Mouse (Mus musculus) brown adipose tissue, adult 24 weeks (tissue): ENCODE data around the gene Fbln7. TPM values are rescaled to one million over a fixed set of nuclear protein-coding genes. Genes with fewer than 3 reads are reported as not detected.
A peak's percentile ranks its signal among the peaks of the same experiment; 100 is the strongest.

ENCODE experiments used
- H3K27ac ChIP-seq: fragments of 200-500 bp; replicated peaks from 2 replicates; pipeline ENCODE4 v1.5.1; 2012; ENCODE audit warnings: low read depth, mild to moderate bottlenecking, low read length
- H3K4me1 ChIP-seq: fragments of 200-500 bp; 2 replicates; pipeline ENCODE4 v1.6.1; 2012; ENCODE audit warnings: low read length, mixed read lengths; ENCODE audit not compliant: control insufficient read depth, insufficient read depth, insufficient read length
- H3K4me3 ChIP-seq: fragments of 200-500 bp; 2 replicates; pipeline ENCODE4 v1.5.1; 2012; ENCODE audit warnings: low read depth, mild to moderate bottlenecking, low read length, moderate library complexity; ENCODE audit not compliant: insufficient read depth
- polyA plus RNA-seq: library from polyadenylated mRNA; stranded (reverse); fragments of >200 nt; gene quantifications from 2 replicates; pipeline ENCODE4 v1.2.4, GENCODE M21; 2012; ENCODE audit not compliant: missing spikeins, insufficient read depth, insufficient read length

Fbln7 gene
- polyA plus RNA-seq, 1 experiment: 1.7 TPM

DNA sequence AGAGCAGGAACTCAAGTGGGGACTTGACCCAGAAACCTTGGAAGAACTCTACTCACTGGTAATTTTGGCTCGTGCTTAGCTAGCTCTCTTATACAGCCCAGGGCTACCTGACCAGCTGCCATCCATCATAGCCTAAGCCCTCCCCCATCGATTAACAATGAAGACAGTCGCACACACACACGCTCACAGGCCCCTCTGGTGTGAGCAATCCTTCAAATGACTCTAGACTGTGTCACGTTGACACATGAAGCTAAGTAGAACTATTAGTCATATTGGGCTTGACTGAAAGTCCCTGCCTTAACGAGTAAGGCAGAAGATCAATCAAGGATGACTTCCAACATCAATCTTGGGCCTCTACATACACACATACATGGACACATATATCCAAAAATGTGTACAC is 40.1 kb downstream of the Fbln7 start:
- Histone ChIP-seq H3K4me1 (no peaks in the 10 kb centered on the region), H3K4me3 (no peak overlapping the region), H3K27ac (no peak overlapping the region)

DNA sequence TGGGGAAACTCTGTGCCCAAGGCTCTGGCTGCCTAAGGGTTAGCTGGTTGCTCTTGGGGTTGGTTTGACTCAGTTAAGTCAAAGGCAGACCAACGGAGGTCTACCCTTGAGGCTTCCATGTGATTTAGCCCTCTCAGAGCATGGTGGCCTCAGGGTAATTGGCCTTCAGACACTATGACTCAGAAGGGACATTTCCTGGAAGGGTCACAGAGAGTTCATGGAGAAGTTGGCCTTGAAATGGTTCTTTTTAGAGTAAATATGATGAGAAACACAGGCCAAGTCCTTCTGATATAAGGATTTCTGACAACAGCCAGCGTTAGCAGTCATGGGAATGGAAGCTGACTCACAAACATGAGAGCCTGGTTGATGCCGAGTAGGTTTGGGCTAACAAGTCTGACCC is 40.9 kb downstream of the Fbln7 start:
- Histone ChIP-seq H3K27ac (no peak overlapping the region), H3K4me1 (no peaks in the 10 kb centered on the region), H3K4me3 (no peak overlapping the region)

DNA sequence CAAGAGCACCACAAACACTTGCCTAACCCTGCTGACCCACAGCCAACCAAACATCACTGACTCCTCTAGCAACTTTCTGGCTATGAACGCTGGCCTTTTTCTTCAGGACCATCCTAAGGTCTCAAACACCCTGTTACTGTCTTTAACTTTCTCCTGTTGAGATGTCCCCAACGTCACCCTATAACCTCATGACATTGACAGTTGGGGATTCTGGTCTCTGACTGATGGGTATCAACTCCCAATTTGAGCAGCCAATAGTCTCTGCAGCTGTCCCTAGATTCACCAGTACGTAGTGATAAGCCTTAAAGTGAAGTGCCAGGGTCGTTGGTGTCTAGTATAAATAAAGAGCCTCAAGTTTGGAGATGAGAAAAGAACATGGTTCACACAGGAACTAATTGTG is 52.2 kb downstream of the Fbln7 start:
- no peaks in the 10 kb centered on the region for H3K4me1 ChIP-seq
- no peak overlapping the region for H3K4me3 ChIP-seq
- no peak overlapping the region for H3K27ac ChIP-seq

DNA sequence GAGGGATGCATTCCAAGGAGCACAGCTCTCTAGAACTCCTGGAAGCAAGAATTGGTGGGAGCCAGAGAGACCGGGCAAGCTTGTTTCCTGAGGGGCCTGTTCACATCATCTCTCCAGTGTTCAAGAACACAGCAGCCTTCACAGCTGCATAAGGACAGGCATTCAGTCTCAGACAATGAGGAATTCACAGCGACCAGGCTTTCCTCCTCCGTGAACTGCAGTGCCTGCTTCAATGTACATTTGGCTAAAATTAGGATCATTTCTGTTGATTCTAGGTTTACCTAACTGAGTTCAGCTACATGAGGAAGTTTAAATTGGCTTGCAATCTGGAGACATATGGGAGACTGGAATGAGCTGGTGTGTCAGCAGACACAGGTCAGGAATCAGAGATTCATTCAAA is 53.7 kb downstream of the Fbln7 start:
- Histone ChIP-seq H3K4me1 (no peaks in the 10 kb centered on the region), H3K27ac (no peak overlapping the region), H3K4me3 (no peak overlapping the region)

DNA sequence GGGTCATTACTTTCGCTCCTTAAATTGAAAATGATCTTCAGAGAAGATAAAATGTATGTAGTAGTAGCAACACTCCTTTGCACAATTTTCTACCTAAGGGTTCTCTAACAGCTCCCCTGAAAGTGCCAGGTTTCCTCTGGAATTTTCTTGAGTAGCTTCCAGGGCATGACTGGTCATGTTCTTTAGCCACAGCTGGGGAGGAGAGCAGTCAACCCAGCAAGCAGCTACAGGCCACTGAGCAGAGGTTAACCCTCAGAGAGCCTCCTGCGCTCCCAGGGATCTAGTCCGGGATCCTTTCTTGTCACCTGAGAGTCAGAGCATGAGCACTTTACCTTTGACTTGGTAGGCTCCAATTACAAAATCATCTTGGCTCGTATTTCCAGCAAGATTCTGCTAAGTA is 62.0 kb downstream of the Fbln7 start:
- no peak overlapping the region for H3K27ac ChIP-seq
- H3K4me3 ChIP-seq: no peak overlapping the region
- no peaks in the 10 kb centered on the region for H3K4me1 ChIP-seq

DNA sequence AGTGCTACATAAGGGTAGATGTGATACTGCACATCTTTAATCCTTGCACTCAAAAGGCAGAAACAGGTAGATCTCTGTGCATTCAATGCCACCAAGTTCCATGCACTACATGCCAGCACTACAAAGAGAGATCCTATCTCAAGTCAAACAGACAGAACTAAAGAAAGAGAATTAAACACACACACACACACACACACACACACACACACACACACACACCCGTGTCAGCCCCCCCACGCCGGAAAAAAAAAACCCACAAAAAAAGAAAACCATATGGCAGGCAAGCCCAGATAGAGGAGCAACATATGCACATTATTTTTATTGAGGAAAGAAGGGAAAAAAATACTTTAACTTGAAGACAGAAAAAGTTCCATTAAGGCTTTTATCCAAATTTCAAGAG is 65.7 kb downstream of the Fbln7 start:
- no peak overlapping the region for H3K27ac ChIP-seq
- H3K4me1 ChIP-seq: no peaks in the 10 kb centered on the region
- no peak overlapping the region for H3K4me3 ChIP-seq

DNA sequence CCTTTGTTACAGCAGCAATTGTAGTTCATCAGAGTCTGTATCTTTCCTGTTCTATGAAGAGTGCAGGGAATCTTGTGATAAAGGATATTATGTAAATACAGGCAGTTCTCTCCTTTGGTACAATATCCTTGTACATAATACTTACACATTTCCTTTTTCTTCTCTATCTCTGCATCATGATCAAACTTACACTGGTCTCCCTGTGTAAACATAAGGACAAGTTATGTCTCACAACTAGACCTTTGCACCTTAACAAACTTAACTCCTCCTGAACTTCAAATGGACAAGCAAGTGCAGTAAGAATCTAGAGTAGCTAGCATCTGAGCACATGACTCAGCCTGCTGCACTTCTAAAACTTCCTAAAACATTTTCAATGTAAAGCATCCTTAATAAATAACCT is 67.9 kb downstream of the Fbln7 start:
- Histone ChIP-seq H3K4me1 (no peaks in the 10 kb centered on the region), H3K4me3 (no peak overlapping the region), H3K27ac (no peak overlapping the region)

DNA sequence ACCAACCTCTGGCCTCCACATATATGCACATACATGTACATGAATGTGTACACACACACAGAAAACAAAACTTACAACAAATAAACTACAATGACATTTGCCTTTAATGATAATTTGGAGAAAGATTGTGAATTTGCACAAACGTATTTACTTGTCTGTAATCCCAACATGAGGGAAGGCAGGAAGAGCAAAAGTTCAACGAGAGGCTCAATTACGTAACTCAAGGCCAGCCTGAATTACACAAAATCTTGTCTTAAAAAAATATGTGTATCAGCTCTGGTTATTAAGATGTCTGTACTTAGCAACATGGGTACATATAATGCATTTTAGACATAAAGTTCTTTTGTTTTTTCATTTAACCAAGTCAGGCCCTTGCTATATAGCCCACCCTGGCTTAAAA is 73.5 kb downstream of the Fbln7 start:
- Histone ChIP-seq H3K27ac (no peak overlapping the region), H3K4me1 (no peaks in the 10 kb centered on the region), H3K4me3 (no peak overlapping the region)

DNA sequence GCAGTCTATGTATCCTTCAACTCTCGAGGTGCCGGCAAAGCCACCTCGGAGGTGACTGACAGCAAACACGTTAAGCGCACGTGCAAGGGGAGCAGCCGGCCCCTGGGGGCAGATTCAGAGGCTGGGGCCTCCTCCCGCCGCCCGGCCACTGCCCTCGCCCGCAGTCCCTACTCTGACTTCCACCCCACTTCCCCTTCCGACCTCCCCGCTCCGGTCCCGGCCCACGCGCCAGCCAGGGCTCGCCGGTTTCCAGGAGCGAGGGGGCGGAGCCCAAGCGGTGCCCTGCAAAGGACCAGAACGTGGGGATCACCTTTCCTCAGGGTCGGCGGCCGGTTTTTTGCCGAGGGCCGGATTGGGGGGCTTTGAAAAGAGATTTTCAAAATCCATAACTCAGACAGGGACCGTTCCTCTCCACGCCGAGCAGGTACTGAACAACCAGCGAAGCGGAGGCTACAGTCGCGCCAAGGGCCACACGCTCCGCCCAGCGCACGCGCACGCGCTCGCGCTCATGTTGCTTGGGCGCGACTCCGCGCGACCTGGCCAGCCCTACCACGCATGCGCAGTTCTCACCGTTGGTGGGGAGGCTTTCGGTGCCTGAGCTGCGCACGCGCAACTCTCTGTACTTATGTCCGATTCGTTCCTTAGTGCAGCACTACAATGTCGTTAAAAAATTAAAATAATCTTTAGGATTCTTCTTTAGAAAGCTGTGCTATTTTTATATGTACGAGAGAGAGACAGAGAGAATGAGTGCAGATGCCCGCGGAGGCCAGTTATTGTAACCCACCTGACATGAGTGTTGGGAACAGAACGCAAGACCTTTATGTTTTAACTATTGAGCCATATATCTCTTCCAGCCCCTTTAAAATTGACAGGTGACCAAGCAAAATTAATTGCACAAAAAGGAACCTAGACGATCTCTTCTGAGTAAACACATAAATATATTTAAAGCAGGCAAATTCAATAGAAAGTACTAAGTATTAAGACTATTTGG is 81.1 kb downstream of the Fbln7 start, which contains the start of gene Zc3h8:
Gene Zc3h8, minus strand, starts transcription at position 540 of the 991 bp plus-strand sequence.
- Histone ChIP-seq H3K4me1 (no peaks in the 10 kb centered on the region), H3K4me3 (peak within 1 kb of the TSS; percentile 70), H3K27ac (peak within 1 kb of the TSS; percentile 52)

Other genes starting within 250 kb of the Fbln7 start
- gene Anapc1, start 175.6 kb upstream of the Fbln7 start, polyA plus RNA-seq: 17.7 and 22.3 TPM in 2 replicates
- gene Mertk, start 164.0 kb upstream of the Fbln7 start, polyA plus RNA-seq: 2.4 and 3.0 TPM in 2 replicates
- gene Tmem87b, start 44.9 kb upstream of the Fbln7 start, polyA plus RNA-seq: 12.9 and 13.7 TPM in 2 replicates
- 5.8 and 8.0 TPM in 2 replicates for gene Zc3h8, start 81.1 kb downstream of the Fbln7 start, polyA plus RNA-seq
- gene Zc3h6, start 104.4 kb downstream of the Fbln7 start, polyA plus RNA-seq: 3.1 and 4.1 TPM in 2 replicates
- gene Gm10762, start 104.7 kb downstream of the Fbln7 start, polyA plus RNA-seq: 13.5 and 22.9 TPM in 2 replicates
- gene Vinac1, start 185.2 kb downstream of the Fbln7 start, polyA plus RNA-seq: 0.25 TPM in 1 of 2 replicates, not detected in the other
- gene Ttl, start 203.0 kb downstream of the Fbln7 start, polyA plus RNA-seq: 11.6 and 14.0 TPM in 2 replicates
- 2.7 and 3.5 TPM in 2 replicates for gene Polr1b, start 238.0 kb downstream of the Fbln7 start, polyA plus RNA-seq